Mouse (Mus musculus): ENCODE results near the gene Hsd17b6. TPM values are rescaled to one million over a fixed set of nuclear protein-coding genes. Genes with fewer than 3 reads are reported as not detected.

Hsd17b6 gene
- polyA plus RNA-seq, 1 experiment from 2014 or later: not detected

DNA sequence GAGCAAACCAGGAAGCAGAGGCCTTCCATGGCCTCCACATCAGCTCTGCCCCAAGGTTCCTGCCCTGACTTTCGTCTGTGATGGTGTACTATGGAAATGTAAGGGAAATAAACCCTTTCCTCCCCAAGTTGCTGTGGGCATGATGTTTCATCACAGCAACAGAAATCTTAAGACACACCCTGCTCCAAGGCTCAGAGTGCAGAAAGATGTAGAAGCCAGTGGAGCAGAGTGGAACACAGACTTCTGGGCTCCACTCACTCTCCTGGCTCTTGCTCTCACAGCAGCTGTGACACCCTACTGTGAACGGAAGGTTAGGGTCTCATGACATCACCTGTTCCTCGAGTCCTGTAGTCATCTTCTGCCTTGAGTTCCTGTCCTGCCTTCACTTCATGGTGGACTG lies 43.4 kb downstream of the Hsd17b6 start:
- H3K9me3 ChIP-seq (ENCODE audit: control insufficient read depth, low read length): no peaks in the 10 kb centered on the region
- 66% methylated on average over 3 of the region's 3 CpGs for WGBS

DNA sequence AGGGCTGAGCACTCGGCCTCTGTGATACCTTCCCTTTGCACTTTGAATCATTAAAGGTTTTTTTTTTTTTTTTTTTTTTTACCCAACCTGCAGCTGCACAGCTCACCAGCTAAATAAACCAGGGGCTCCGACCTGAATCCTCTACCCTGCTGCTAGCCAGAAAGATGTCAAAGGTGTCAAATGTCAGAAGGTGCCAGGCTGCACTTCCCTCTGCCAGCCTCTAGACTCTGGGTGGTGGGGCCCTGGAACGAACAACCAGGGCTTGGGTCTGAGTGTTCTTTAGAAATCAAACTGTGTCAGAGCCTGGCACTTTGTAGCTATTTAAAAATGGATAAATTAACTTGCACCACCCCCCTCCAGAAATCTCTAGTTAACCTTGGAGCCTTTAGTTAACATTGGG lies 45.0 kb downstream of the Hsd17b6 start:
- no peak for DNase-seq
- no peaks in the 10 kb centered on the region for H3K27me3 ChIP-seq (ENCODE audit: control insufficient read depth, insufficient read depth, low read length)
- no peak overlapping the region for H3K27ac ChIP-seq (replicated peaks; ENCODE audit: low read depth, low read length)
- WGBS: 81% methylated on average over 3 of the region's 3 CpGs
- H3K4me1 ChIP-seq (ENCODE audit: control insufficient read depth, insufficient read depth, low read length): no peaks in the 10 kb centered on the region
- no peaks in the 10 kb centered on the region for H3K36me3 ChIP-seq (ENCODE audit: control insufficient read depth, insufficient read depth, low read length)
- no peak overlapping the region for H3K4me3 ChIP-seq (replicated peaks; ENCODE audit: low read depth, low read length)
- no peak overlapping the region for H3K9ac ChIP-seq (replicated peaks; ENCODE audit: low read length)
- no peak for ATAC-seq (ENCODE audit: low FRiP score, low TSS enrichment)
- H3K9me3 ChIP-seq (ENCODE audit: control insufficient read depth, low read length): no peaks in the 10 kb centered on the region
- no peak overlapping the region for H3K4me2 ChIP-seq (ENCODE audit: low read length)

More for the DNA sequence above, 43.4 kb downstream of the Hsd17b6 start:
- Histone ChIP-seq H3K9ac (replicated peaks; ENCODE audit: low read length) (no peak overlapping the region), H3K4me2 (ENCODE audit: low read length) (no peak overlapping the region), H3K27me3 (ENCODE audit: control insufficient read depth, insufficient read depth, low read length) (no peaks in the 10 kb centered on the region), H3K27ac (replicated peaks; ENCODE audit: low read depth, low read length) (no peak overlapping the region), H3K4me1 (ENCODE audit: control insufficient read depth, insufficient read depth, low read length) (no peaks in the 10 kb centered on the region), H3K4me3 (replicated peaks; ENCODE audit: low read depth, low read length) (no peak overlapping the region), H3K36me3 (ENCODE audit: control insufficient read depth, insufficient read depth, low read length) (no peaks in the 10 kb centered on the region)
- DNase-seq: no peak
- ATAC-seq (ENCODE audit: low FRiP score, low TSS enrichment): no peak

DNA sequence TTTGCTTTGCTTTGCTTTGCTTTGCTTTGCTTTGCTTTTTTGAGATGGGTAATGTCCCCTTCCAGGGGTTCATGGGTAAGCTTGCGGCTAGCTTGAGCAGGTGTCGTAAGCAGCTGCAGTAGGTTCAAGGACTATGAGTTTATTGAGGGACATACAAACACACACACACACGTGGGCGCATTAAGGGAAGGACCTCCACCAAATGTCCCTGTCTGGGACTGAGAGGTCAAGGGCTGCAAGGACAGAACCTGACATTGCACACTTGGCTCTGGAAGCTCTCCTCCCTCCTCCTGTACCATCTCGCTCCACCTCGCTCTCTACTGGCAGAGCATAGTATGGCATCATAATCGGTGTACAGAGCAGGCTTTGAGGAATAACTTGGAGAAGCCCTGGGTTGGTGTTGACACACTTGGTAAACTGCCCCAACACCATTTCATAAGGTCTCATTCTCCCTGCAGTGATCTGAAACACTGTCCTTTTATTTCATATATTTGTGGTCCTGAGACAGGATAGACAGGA lies 48.2 kb downstream of the Hsd17b6 start:
- Histone ChIP-seq H3K27me3 (ENCODE audit: control insufficient read depth, insufficient read depth, low read length) (no peaks in the 10 kb centered on the region), H3K36me3 (ENCODE audit: control insufficient read depth, insufficient read depth, low read length) (no peaks in the 10 kb centered on the region), H3K4me3 (replicated peaks; ENCODE audit: low read depth, low read length) (no peak overlapping the region), H3K4me1 (ENCODE audit: control insufficient read depth, insufficient read depth, low read length) (no peaks in the 10 kb centered on the region), H3K27ac (replicated peaks; ENCODE audit: low read depth, low read length) (no peak overlapping the region), H3K9me3 (ENCODE audit: control insufficient read depth, low read length) (no peaks in the 10 kb centered on the region), H3K9ac (replicated peaks; ENCODE audit: low read length) (no peak overlapping the region), H3K4me2 (ENCODE audit: low read length) (no peak overlapping the region)
- WGBS: 92% methylated on average over 7 of the region's 7 CpGs
- no peak for ATAC-seq (ENCODE audit: low FRiP score, low TSS enrichment)
- DNase-seq: no peak

DNA sequence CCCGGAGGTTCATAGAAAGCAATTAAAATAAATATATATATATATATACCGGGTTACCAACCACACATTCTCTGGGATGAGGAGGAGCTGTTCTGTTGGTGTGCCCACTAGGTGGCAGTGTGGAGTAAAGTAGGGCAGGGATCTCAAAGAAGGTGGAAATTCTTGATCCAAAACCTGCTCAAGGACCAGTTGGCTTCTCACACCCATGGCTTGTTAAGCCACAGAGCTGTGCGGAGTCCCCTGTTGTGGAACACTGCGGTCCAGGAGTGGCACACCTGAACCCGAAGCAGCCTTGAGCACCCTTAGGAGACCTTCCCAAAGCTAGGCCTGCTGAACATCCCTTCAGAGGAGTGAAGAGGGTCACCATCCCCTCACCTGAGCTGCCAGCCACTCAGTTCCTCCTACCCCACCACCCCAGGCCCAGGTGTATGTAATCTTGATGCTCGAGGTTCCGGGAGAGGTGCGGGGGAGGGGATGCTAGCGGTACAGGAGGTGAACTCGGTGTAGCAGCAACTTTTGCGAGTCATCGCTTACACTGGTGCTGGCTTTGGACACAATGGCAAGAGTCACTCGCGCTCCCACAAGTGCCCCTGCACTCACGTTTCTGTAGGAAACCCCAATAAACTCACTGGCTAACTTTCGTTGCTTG lies 51.1 kb downstream of the Hsd17b6 start:
- Histone ChIP-seq H3K9me3 (ENCODE audit: control insufficient read depth, low read length) (no peaks in the 10 kb centered on the region), H3K4me1 (ENCODE audit: control insufficient read depth, insufficient read depth, low read length) (no peaks in the 10 kb centered on the region), H3K4me2 (ENCODE audit: low read length) (no peak overlapping the region), H3K36me3 (ENCODE audit: control insufficient read depth, insufficient read depth, low read length) (no peaks in the 10 kb centered on the region), H3K4me3 (replicated peaks; ENCODE audit: low read depth, low read length) (no peak overlapping the region), H3K9ac (replicated peaks; ENCODE audit: low read length) (no peak overlapping the region), H3K27ac (replicated peaks; ENCODE audit: low read depth, low read length) (no peak overlapping the region), H3K27me3 (ENCODE audit: control insufficient read depth, insufficient read depth, low read length) (no peaks in the 10 kb centered on the region)
- DNase-seq (peak; percentile 82), ATAC-seq (ENCODE audit: low FRiP score, low TSS enrichment) (no peak)
- 62% methylated on average over 16 of the region's 16 CpGs for WGBS

DNA sequence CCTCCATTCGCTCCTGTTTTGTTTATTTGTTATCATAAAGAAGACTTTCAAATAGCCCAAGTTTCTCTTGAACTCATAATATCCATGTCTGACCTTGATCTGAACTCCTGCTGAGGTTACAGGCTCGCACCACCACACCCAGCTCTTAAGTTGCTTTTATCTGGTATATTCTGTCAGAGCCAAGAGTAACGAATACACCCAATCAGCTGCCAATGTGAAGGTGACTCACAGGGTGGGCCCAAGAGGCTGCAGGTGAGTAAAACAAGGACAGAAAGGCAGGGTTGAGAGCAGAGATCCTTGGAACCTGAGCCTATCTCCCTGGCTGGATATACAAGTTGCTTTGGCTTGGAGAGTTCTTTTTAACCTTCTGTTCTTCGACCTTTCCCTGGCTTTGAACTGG lies 52.4 kb downstream of the Hsd17b6 start:
- H3K9me3 ChIP-seq (ENCODE audit: control insufficient read depth, low read length): no peaks in the 10 kb centered on the region
- H3K36me3 ChIP-seq (ENCODE audit: control insufficient read depth, insufficient read depth, low read length): no peaks in the 10 kb centered on the region
- H3K9ac ChIP-seq (replicated peaks; ENCODE audit: low read length): no peak overlapping the region
- H3K27me3 ChIP-seq (ENCODE audit: control insufficient read depth, insufficient read depth, low read length): no peaks in the 10 kb centered on the region
- ATAC-seq (ENCODE audit: low FRiP score, low TSS enrichment) (no peak), DNase-seq (no peak)
- WGBS: 80% methylated on average over 4 of the region's 4 CpGs
- H3K4me1 ChIP-seq (ENCODE audit: control insufficient read depth, insufficient read depth, low read length): no peaks in the 10 kb centered on the region
- no peak overlapping the region for H3K27ac ChIP-seq (replicated peaks; ENCODE audit: low read depth, low read length)
- H3K4me3 ChIP-seq (replicated peaks; ENCODE audit: low read depth, low read length): no peak overlapping the region
- H3K4me2 ChIP-seq (ENCODE audit: low read length): no peak overlapping the region

DNA sequence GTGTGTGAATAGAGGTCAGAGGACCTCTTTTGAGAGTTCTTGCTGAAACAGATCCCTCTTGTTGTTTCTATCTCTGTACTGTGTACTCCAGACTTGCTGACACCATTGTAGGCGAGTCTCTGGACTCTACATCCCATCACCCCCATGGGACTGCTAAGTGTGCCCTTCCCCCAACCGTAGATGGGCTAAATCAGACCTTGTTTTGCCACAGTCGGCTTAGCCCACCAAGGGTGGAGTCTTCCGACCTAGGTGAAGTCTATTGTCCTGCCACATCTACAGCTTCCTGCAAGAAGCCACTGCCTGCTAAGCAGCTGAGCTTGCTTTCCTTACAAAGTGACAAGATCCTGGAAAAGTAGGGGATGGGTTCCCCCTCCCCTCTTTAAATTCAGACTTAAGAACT lies 55.6 kb downstream of the Hsd17b6 start:
- no peak for DNase-seq
- Histone ChIP-seq H3K4me3 (replicated peaks; ENCODE audit: low read depth, low read length) (no peak overlapping the region), H3K36me3 (ENCODE audit: control insufficient read depth, insufficient read depth, low read length) (no peaks in the 10 kb centered on the region), H3K27ac (replicated peaks; ENCODE audit: low read depth, low read length) (no peak overlapping the region), H3K9ac (replicated peaks; ENCODE audit: low read length) (no peak overlapping the region), H3K4me2 (ENCODE audit: low read length) (no peak overlapping the region), H3K9me3 (ENCODE audit: control insufficient read depth, low read length) (no peaks in the 10 kb centered on the region), H3K4me1 (ENCODE audit: control insufficient read depth, insufficient read depth, low read length) (no peaks in the 10 kb centered on the region), H3K27me3 (ENCODE audit: control insufficient read depth, insufficient read depth, low read length) (no peaks in the 10 kb centered on the region)
- WGBS: 77% methylated on average over 4 of the region's 4 CpGs
- ATAC-seq (ENCODE audit: low FRiP score, low TSS enrichment): no peak

DNA sequence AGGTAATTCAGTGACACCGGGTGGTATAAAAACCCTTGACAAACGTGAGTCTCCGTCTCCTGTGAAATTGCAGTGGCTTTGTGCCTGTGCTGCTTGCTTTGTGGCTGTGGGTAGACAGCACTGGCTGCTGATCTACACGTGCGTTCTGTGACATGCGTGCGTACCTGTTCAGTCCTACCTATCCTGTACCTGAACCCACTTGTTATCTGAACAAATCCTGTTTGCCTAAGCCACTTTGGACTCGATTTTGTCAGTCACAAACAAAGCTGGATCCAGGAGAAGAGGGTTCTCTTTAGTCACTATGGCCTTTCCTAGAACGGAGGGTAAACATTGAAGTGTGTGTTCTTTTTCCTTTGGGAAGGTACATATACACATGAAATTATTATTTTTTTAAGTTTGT lies 56.0 kb downstream of the Hsd17b6 start:
- no peak overlapping the region for H3K27ac ChIP-seq (replicated peaks; ENCODE audit: low read depth, low read length)
- H3K4me2 ChIP-seq (ENCODE audit: low read length): no peak overlapping the region
- H3K4me3 ChIP-seq (replicated peaks; ENCODE audit: low read depth, low read length): no peak overlapping the region
- no peaks in the 10 kb centered on the region for H3K27me3 ChIP-seq (ENCODE audit: control insufficient read depth, insufficient read depth, low read length)
- no peak overlapping the region for H3K9ac ChIP-seq (replicated peaks; ENCODE audit: low read length)
- 83% methylated on average over 9 of the region's 9 CpGs for WGBS
- no peaks in the 10 kb centered on the region for H3K4me1 ChIP-seq (ENCODE audit: control insufficient read depth, insufficient read depth, low read length)
- H3K9me3 ChIP-seq (ENCODE audit: control insufficient read depth, low read length): no peaks in the 10 kb centered on the region
- H3K36me3 ChIP-seq (ENCODE audit: control insufficient read depth, insufficient read depth, low read length): no peaks in the 10 kb centered on the region
- no peak for ATAC-seq (ENCODE audit: low FRiP score, low TSS enrichment)
- DNase-seq: no peak

DNA sequence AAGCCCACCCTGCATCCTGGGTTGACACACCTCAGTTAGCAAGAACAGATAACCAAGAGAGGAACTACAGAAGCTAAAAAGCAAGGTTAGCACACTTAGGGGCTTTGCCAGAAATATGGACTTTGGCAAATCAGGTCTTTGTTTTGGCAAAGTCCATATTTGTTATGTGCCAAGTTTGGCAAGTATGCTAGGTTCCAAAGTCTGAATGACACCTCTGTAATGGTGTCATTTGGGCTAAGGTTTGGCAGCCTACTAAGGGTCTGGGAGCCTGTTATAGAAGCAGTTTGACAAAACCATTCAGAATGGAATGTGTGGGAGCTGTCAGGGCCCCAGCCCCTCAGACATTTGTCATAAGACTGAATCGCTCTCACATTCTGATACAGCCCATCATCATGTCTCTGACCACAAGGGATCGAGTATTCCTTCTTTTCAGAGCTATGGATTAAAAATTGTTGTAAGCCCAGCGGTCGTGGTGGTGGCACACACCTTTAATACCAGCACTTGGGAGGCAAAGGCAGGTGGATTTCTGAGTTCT lies 57.7 kb downstream of the Hsd17b6 start:
- Histone ChIP-seq H3K27ac (replicated peaks; ENCODE audit: low read depth, low read length) (no peak overlapping the region), H3K9ac (replicated peaks; ENCODE audit: low read length) (no peak overlapping the region), H3K9me3 (ENCODE audit: control insufficient read depth, low read length) (no peaks in the 10 kb centered on the region), H3K4me3 (replicated peaks; ENCODE audit: low read depth, low read length) (no peak overlapping the region), H3K4me1 (ENCODE audit: control insufficient read depth, insufficient read depth, low read length) (no peaks in the 10 kb centered on the region), H3K36me3 (ENCODE audit: control insufficient read depth, insufficient read depth, low read length) (no peaks in the 10 kb centered on the region), H3K27me3 (ENCODE audit: control insufficient read depth, insufficient read depth, low read length) (no peaks in the 10 kb centered on the region), H3K4me2 (ENCODE audit: low read length) (no peak overlapping the region)
- 83% methylated on average over 4 of the region's 4 CpGs for WGBS
- DNase-seq (no peak), ATAC-seq (ENCODE audit: low FRiP score, low TSS enrichment) (no peak)

DNA sequence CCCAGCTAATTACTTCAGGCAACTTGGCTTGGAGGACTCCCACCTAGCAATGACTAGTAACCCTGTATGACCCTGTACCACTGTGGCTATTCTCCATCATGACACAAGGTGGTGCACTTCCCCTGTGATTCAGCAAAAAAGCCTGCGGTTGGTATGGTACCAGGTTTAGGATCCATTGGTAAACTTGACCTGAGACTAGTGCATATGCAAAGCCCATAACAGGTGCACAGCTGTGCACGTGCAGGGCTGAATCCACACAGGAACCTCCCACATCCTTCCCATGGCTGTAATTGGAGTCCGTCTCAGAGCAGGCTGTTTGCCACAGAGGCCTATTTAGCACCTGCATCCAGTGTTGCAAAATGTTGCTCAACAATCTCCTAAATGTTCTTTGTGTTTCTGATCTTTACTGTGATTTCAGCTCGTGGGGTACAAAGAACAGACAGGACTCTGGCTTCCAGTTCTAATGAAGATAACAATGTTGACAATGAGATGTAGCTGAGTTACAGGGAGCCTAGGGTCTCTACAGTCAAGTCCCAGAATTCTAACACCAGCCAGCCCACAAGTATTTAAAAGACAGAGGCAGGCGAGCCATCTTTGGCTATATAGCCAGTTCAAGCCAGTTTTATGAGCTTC lies 61.9 kb downstream of the Hsd17b6 start:
- H3K4me2 ChIP-seq (ENCODE audit: low read length): no peak overlapping the region
- H3K9ac ChIP-seq (replicated peaks; ENCODE audit: low read length): no peak overlapping the region
- H3K27ac ChIP-seq (replicated peaks; ENCODE audit: low read depth, low read length): no peak overlapping the region
- no peaks in the 10 kb centered on the region for H3K36me3 ChIP-seq (ENCODE audit: control insufficient read depth, insufficient read depth, low read length)
- no peaks in the 10 kb centered on the region for H3K27me3 ChIP-seq (ENCODE audit: control insufficient read depth, insufficient read depth, low read length)
- H3K4me1 ChIP-seq (ENCODE audit: control insufficient read depth, insufficient read depth, low read length): no peaks in the 10 kb centered on the region
- WGBS: 34% methylated on average over 5 of the region's 5 CpGs
- ATAC-seq (ENCODE audit: low FRiP score, low TSS enrichment) (peak; percentile 4; the same call in 1 of the 2 replicates), DNase-seq (peak; percentile 81)
- H3K4me3 ChIP-seq (replicated peaks; ENCODE audit: low read depth, low read length): no peak overlapping the region
- H3K9me3 ChIP-seq (ENCODE audit: control insufficient read depth, low read length): no peaks in the 10 kb centered on the region

Data from midbrain, embryonic 14.5 days (tissue).